Mouse (Mus musculus) G1E (cell line): ENCODE measurements around the gene Ifne. TPM values are rescaled to one million over a fixed set of nuclear protein-coding genes. Genes with fewer than 3 reads are reported as not detected.

Experiments used
- ATAC-seq: 2 replicates; pipeline ENCODE4 v1.8.0; 2016; ENCODE audit warnings: mild to moderate bottlenecking; ENCODE audit not compliant: insufficient number of reproducible peaks, poor library complexity, low FRiP score, severe bottlenecking; ENCODE audit errors: extremely low read depth
- DNase-seq: peaks from one replicate; pipeline ENCODE4 v3.0.0; 2012; ENCODE audit warnings: low spot score
- H3K27me3 ChIP-seq: 2 replicates; pipeline ENCODE4 v1.6.1; 2012; ENCODE audit warnings: mild to moderate bottlenecking, low read length, inconsistent platforms; ENCODE audit not compliant: insufficient read depth
- H3K36me3 ChIP-seq: replicated peaks from 2 replicates; pipeline ENCODE3; 2012; ENCODE audit warnings: mild to moderate bottlenecking, inconsistent platforms
- H3K4me1 ChIP-seq: 2 replicates; pipeline ENCODE4 v1.6.1; 2012; ENCODE audit warnings: low read depth, low read length, inconsistent platforms, mixed read lengths; ENCODE audit not compliant: insufficient read depth
- H3K4me3 ChIP-seq: 2 replicates; pipeline ENCODE4 v1.5.1; 2012; ENCODE audit warnings: low read depth, mild to moderate bottlenecking, inconsistent platforms, low read length, moderate library complexity, mixed read lengths
- H3K9me3 ChIP-seq: replicated peaks from 2 replicates; pipeline ENCODE4 v1.6.1; 2012; ENCODE audit warnings: inconsistent platforms
- CTCF ChIP-seq: IDR thresholded peaks from 2 replicates; pipeline ENCODE4 v1.5.1; 2012; ENCODE audit warnings: low read depth, low read length, inconsistent platforms, mixed read lengths
- GATA1 ChIP-seq: IDR thresholded peaks from 2 replicates; pipeline ENCODE4 v1.6.1; 2012; ENCODE audit warnings: borderline replicate concordance, low read length, inconsistent platforms, mixed read lengths
- GATA2 ChIP-seq: IDR thresholded peaks from 2 replicates; pipeline ENCODE4 v1.6.1; 2012; ENCODE audit warnings: low read depth, low read length, inconsistent platforms, borderline replicate concordance
- POLR2AphosphoS5 ChIP-seq: IDR thresholded peaks from 2 replicates; pipeline ENCODE4 v1.6.1; 2012; ENCODE audit warnings: low read depth, low read length, inconsistent platforms; ENCODE audit not compliant: insufficient replicate concordance
- TAL1 ChIP-seq: conservative IDR thresholded peaks from 2 replicates; pipeline ENCODE4 v1.6.1; 2012; ENCODE audit warnings: low read depth, low read length, inconsistent platforms, mixed read lengths
- polyA plus RNA-seq: library from polyadenylated mRNA; stranded (reverse); fragments of >175 nt; gene quantifications from 2 replicates; pipeline ENCODE4 v1.2.3, GENCODE M21; 2012
- total RNA-seq, 2 experiments: library from RNA; stranded (forward) in 1 of 2; stranded (reverse) in 1 of 2; fragments of 200-1000 nt in 1 of 2; fragments of >200 nt in 1 of 2; fragmentation: Nextera tagmentation in 1 of 2; gene quantifications; 2 replicates each; pipeline ENCODE4 v1.2.3; 2014 to 2017

The Ifne gene
- total and polyA plus RNA-seq, 3 experiments: not detected

- Histone ChIP-seq H3K9me3 (no peaks in the 10 kb centered on the region), H3K4me1 (no peaks in the 10 kb centered on the region), H3K4me3 (no peak overlapping the region), H3K27me3 (no peaks in the 10 kb centered on the region), H3K36me3 (no peaks in the 10 kb centered on the region)
- DNase-seq (no peak), ATAC-seq (no peak)
- TF ChIP-seq GATA1: no peak
- TF ChIP-seq POLR2AphosphoS5: no peak
- no peak for TF ChIP-seq TAL1
- no peak for TF ChIP-seq CTCF
- TF ChIP-seq GATA2: no peak
These were observed 16.7 kb downstream of the Ifne start for GRCm38 (mm10) chr4:88863309-88863708.

- no peaks in the 10 kb centered on the region for H3K36me3 ChIP-seq
- no peak for DNase-seq
- no peaks in the 10 kb centered on the region for H3K9me3 ChIP-seq
These were observed 20.8 kb downstream of the Ifne start for GRCm38 (mm10) chr4:88859214-88859613.

GRCm38 (mm10) chr4:88851026-88851763, 28.8 kb downstream of the Ifne start:
- Histone ChIP-seq H3K9me3 (no peaks in the 10 kb centered on the region), H3K36me3 (no peaks in the 10 kb centered on the region), H3K4me1 (no peaks in the 10 kb centered on the region), H3K27me3 (no peaks in the 10 kb centered on the region), H3K4me3 (no peak overlapping the region)
- TF ChIP-seq GATA1 (no peak), POLR2AphosphoS5 (no peak), CTCF (no peak), GATA2 (no peak), TAL1 (no peak)
- ATAC-seq (no peak), DNase-seq (no peak)

More at GRCm38 (mm10) chr4:88859214-88859613, 20.8 kb downstream of the Ifne start:
- H3K4me1 ChIP-seq: no peaks in the 10 kb centered on the region
- TF ChIP-seq POLR2AphosphoS5 (no peak), GATA1 (no peak), CTCF (no peak), TAL1 (no peak), GATA2 (no peak)
- H3K4me3 ChIP-seq: no peak overlapping the region
- H3K27me3 ChIP-seq: no peaks in the 10 kb centered on the region
- ATAC-seq: no peak

GRCm38 (mm10) chr4:88849698-88850097, 30.3 kb downstream of the Ifne start, which contains the start of gene Ifna1:
Gene Ifna1 (plus strand): TSS chr4:88850087.
- no peaks in the 10 kb centered on the region for H3K27me3 ChIP-seq
- no peaks in the 10 kb centered on the region for H3K4me1 ChIP-seq
- ATAC-seq: no peak
- DNase-seq: no peak
- no peak within 1 kb of the TSS for H3K4me3 ChIP-seq
- H3K36me3 ChIP-seq: no peaks in the 10 kb centered on the region
- H3K9me3 ChIP-seq: no peaks in the 10 kb centered on the region
- TF ChIP-seq GATA2: no peak
- no peak for TF ChIP-seq TAL1
- no peak for TF ChIP-seq CTCF
- no peak for TF ChIP-seq POLR2AphosphoS5
- TF ChIP-seq GATA1: no peak

- H3K27me3 ChIP-seq: no peaks in the 10 kb centered on the region
- DNase-seq (no peak), ATAC-seq (no peak)
- no peaks in the 10 kb centered on the region for H3K36me3 ChIP-seq
- H3K9me3 ChIP-seq: no peaks in the 10 kb centered on the region
- no peak for TF ChIP-seq GATA2
- TF ChIP-seq GATA1: no peak
- no peak for TF ChIP-seq POLR2AphosphoS5
- H3K4me3 ChIP-seq: no peak overlapping the region
- no peaks in the 10 kb centered on the region for H3K4me1 ChIP-seq
These were observed 34.7 kb downstream of the Ifne start for GRCm38 (mm10) chr4:88845334-88845733.

- no peaks in the 10 kb centered on the region for H3K27me3 ChIP-seq
- no peaks in the 10 kb centered on the region for H3K4me1 ChIP-seq
- H3K36me3 ChIP-seq: no peaks in the 10 kb centered on the region
- TF ChIP-seq GATA2 (no peak), CTCF (no peak), POLR2AphosphoS5 (no peak), GATA1 (no peak)
- no peak within 1 kb of the TSS for H3K4me3 ChIP-seq
- ATAC-seq: no peak
- DNase-seq: no peak
- H3K9me3 ChIP-seq: no peaks in the 10 kb centered on the region
These were observed 38.5 kb downstream of the Ifne start, which contains the start of gene Ifna4 for GRCm38 (mm10) chr4:88841438-88841911. Gene Ifna4 (plus strand): TSS chr4:88841861.

GRCm38 (mm10) chr4:88840058-88840457, 39.9 kb downstream of the Ifne start:
- Histone ChIP-seq H3K27me3 (no peaks in the 10 kb centered on the region), H3K4me1 (no peaks in the 10 kb centered on the region), H3K4me3 (no peak overlapping the region), H3K9me3 (no peaks in the 10 kb centered on the region), H3K36me3 (no peaks in the 10 kb centered on the region)
- TF ChIP-seq GATA1: no peak
- no peak for TF ChIP-seq GATA2
- no peak for TF ChIP-seq TAL1
- no peak for TF ChIP-seq POLR2AphosphoS5
- no peak for TF ChIP-seq CTCF
- ATAC-seq (no peak), DNase-seq (no peak)
